Mouse (Mus musculus) T-helper 2 cell (primary cell): ENCODE results near the gene Rita1.

Experiments
- in situ Hi-C: fragments of 300-600 bp; cut with MboI, MseI; formaldehyde crosslinking; loops from one replicate; pipeline ENCODE4 v1.15.1; 2025; ENCODE audit warnings: high pct_unique_total_duplicates

Rita1 gene

DNA sequence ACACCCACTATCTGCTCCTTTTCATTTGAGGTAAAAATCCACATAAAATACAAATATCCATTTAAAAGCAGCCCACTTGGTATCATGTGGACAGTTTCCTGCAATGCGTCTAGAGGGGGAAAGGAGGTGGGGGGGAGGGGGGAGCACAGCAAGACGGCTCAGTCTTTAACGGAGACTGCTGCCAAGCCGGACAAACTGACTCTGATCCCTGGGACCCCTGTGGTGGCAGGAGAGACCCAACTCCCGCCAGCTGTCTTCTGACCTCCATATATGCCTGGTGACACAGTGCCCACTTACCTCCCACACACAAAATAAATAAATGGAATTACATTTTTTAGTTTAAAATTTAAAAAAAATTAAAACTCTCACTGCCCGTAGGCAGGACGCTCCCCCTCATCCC is 8.9 kb downstream of the Rita1 start:
- in situ Hi-C loops, result no loop called here

GRCm38 (mm10) chr5:120602210-120602609 is 10.2 kb downstream of the Rita1 start:
- in situ Hi-C loops, result no loop called here

- in situ Hi-C loops, result no loop called here
These were observed 11.3 kb downstream of the Rita1 start for GRCm38 (mm10) chr5:120600946-120601668.

GRCm38 (mm10) chr5:120599625-120600024 is 12.8 kb downstream of the Rita1 start:
- in situ Hi-C loops, result no loop called here

DNA sequence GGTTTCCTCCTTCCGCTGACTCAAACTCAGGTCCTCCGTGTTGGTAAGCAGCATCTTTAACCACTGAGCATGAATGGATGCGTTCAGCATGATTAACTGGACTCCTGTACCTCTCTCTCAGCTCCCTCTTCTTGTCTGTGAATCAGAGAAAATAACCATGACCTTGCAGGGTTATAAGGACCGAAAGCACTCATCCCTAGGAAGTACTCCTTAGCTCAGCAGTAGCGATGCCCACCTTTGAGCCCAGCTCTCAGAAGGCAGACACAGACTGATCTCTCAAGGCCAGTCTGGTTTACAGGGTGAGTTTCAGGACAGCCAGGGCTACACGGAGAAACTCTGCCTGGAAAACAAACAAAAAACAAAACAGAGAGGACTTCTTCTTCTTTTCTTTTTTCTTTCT is 17.9 kb downstream of the Rita1 start:
- in situ Hi-C loops, result no loop called here

DNA sequence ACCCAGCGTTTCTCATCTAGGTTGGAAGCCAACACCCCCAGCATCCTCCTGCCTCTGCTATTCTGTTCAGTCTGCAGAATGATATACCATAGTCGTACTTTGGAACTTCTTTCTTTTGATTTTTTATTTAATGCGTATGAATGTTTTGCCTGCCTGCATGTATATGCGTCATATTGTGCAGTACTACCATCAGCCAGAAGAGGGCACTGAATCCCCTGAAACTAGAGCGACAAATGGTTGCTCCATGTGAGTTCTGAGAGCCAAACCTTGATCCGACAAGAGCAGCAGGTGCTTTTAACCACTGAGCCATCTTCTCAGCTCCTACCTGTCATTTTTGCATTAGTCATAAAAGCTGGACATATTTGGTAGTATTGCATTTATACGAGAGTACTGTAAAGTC is 20.2 kb downstream of the Rita1 start:
- in situ Hi-C loops, result no loop called here

GRCm38 (mm10) chr5:120590356-120591010 is 21.9 kb downstream of the Rita1 start:
- in situ Hi-C loops, result no loop called here

DNA sequence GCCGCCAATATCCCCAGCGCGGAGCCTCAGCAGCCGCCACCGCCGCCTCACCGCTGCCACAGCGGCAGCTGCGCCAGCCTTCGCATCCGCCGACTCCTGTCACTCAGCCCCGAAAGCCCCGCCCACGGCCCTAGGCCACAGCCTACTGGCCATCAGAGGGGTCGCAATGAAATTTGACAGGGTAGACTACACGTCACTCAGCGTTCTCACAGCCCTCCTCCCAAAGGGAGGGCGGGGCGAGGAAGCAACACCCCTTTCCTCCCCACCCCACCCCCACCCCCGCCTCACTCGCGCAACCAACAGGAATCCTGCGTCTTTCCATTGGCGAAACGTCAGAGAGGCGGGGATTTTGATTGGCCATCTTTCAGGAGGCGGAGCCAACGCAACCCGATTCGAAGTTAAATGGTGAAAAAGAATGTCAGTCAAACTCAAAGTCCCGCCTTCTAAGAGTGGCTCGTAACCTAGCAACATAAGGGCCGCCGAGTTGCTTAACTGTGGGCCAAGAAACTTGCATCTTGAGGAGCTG is 23.8 kb downstream of the Rita1 start, which contains the start of the genes Tpcn1 and Iqcd:
TSS of gene Tpcn1 (minus strand) at position 105 of the 526 bp plus-strand sequence.
TSS of gene Iqcd (plus strand) at position 448 of the 526 bp plus-strand sequence.
- in situ Hi-C loops, result no loop called here

GRCm38 (mm10) chr5:120587940-120588568 is 24.3 kb downstream of the Rita1 start:
- in situ Hi-C loops, result no loop called here

GRCm38 (mm10) chr5:120587616-120587926 is 24.8 kb downstream of the Rita1 start:
- in situ Hi-C loops, result no loop called here

DNA sequence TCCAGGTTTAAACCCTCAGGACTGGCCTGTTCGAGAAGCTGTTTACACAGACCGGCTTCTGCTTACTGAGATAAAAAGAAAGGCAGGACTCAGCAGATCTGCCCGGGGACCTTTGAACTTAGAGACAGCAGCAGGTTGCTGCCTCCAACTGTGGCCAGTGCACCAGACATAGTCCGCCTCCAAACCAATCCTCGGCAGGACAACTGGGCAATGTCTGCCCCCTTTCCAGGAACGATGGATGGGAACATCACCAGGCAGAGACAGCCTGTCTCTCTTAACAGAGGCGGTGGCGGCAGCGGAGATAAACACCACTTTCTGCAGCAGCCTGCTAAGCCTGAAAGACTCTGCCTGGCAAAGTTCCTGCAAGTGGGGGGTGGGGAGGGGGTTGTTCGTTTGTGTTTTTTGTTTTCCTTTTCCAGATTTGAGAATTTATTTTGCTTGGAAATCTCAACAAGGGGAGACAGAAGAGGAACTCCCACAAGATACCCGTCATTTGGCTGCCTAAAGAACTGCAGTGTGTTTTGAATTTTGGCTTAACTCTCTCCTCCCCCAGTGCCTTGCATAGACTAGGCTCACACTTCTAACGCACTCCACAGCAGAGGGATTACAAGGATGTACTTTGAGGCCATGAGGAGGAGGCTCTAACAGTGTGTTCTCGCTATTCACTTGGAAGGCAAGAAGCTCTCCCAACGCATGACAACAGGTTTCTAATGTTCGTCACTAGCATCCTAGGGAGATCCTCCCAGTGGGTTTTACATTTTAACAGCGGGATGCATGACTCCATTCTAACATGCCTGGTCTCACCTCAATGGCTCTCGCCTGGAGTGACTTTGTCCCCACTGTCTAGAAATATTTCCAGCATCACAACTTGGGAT is 25.4 kb downstream of the Rita1 start:
- in situ Hi-C loops, result no loop called here

DNA sequence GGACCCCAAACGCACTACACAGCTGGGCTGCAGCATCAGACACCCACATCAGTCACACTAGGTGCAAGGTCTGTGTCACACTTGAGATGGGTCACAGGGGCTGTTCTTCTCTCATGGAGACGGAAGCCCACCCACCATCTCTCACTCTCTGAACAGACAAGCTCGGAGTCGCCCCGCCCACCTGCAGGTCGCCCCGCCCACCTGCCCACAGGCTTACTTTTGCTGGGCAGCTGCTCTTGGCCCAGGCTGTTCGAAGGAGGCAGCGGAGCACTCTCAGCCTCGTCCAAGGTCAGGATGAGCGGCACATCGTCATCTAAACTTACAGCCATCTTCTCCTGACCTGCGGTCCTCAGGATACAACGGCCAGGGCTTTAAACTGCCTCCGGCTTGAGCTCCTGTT is 27.4 kb downstream of the Rita1 start:
- in situ Hi-C loops, result no loop called here

GRCm38 (mm10) chr5:120583511-120583910 is 28.9 kb downstream of the Rita1 start:
- in situ Hi-C loops, result no loop called here

GRCm38 (mm10) chr5:120582002-120582401 is 30.4 kb downstream of the Rita1 start:
- in situ Hi-C loops, result no loop called here

GRCm38 (mm10) chr5:120579898-120580626 is 32.3 kb downstream of the Rita1 start:
- in situ Hi-C loops, result no loop called here

DNA sequence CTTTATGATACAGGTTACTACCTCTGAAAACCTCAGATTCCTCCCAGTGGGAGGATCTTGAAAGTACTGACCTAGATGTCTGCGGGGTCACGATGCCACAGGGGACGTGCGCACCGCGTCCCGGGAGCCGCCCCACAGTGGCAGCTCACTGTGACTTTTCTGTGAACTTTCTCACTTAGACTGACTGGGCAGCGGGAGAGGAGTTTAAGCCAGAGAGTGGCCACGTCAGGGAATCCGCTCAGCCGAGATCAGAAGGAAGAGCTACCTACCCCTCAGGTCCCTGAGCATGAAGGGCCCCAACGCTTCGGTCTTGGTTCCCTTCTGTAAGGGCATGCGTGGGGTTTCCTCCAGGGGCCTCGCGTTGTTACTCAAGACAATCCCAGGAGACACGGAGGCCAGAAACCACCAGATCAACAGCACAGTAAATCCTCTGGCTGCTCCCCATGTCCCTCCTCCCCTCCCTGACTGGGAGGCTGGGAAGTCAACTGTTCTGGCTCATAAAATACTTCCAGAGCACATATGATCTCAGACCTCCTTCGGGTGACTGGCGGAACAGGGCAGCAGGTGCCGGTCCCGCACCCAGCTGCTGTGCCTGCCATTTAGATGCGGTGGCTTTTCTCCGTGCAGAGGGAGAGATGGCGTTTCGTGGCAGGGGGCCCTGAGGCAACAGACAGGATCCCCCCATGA is 33.0 kb downstream of the Rita1 start:
- in situ Hi-C loops, result no loop called here

DNA sequence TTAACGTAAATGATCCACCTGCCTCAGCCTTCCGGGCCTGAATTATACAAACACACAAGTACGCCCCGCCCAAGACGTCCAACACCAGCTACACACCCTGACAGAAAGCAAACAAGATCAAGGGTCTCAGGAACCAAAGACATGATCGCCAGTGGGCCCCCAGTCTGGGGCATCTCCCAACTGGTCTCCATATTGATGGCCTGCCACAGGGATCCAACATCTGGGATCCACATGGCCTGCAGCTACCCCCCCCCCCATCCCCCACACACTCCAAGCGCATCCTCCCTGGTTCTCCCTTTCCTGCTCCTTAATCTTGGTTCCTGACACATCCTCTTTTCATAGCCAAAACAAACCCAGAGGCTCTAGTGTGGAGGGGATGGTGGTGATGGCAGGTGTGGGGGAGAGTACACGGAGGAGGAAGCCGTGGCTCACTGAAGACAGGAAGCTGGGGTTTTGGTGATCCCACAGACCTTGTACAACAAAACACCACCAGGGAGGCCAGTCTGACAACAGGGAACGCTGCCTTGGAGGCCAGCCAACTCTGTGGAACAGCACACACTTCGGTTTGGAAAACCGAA is 33.8 kb downstream of the Rita1 start:
- in situ Hi-C loops, result no loop called here

DNA sequence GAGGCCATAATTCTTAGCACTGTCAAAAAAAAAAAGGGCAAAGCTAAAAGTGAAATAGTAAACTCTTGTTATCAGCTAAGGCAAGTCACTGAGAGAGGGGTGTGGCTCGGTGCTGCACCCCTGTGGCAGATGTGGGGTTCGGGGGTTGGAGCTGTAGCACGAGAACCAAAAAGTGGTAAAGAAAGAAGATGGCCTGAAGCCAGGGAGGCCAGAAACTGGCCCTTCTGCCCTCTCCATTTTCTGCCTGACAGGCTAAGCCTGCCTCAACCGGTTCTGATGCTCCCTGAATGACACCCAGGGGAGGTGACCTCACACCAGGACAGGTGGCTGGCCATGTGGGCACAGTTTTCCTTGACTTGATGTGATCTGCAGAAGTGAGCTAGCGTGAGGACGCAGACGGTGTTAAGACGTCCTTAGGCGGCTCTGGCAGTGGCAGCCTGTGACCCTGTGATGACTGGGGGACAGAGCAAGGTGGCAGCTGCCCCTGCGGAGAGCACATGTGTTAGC is 34.4 kb downstream of the Rita1 start:
- in situ Hi-C loops, result no loop called here

DNA sequence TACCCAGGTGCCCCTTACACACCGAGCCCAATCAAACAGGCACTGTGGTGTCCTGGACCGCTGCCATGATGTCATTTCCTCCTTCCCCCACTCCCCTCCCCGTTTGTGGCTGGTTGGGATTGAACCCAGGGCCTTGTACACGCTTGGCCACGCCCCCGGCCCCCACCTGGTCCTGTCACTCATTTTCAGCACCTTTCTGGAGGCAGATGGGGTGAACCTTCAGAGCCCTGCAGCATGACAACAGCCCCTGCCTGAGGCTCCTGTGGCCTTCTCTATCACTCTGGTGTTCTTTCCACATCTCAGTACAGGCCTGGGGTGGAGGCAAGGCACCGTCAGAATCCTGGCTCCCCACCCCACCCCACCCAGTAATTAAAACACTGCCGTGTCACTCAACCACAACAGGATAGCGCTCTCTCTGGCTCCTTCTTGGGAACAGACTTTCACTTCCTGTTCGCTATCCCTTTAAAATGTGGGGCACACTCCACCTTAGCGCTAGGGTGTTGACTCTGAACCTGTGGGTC is 35.5 kb downstream of the Rita1 start:
- in situ Hi-C loops, result no loop called here
